Mouse (Mus musculus): ENCODE data around the gene Sox6.
"Not testable (repeated sequence)": the region's sequence is repeated elsewhere in the genome, so short reads cannot be mapped to it uniquely, and the experiment has no call there.

The Sox6 gene

DNA sequence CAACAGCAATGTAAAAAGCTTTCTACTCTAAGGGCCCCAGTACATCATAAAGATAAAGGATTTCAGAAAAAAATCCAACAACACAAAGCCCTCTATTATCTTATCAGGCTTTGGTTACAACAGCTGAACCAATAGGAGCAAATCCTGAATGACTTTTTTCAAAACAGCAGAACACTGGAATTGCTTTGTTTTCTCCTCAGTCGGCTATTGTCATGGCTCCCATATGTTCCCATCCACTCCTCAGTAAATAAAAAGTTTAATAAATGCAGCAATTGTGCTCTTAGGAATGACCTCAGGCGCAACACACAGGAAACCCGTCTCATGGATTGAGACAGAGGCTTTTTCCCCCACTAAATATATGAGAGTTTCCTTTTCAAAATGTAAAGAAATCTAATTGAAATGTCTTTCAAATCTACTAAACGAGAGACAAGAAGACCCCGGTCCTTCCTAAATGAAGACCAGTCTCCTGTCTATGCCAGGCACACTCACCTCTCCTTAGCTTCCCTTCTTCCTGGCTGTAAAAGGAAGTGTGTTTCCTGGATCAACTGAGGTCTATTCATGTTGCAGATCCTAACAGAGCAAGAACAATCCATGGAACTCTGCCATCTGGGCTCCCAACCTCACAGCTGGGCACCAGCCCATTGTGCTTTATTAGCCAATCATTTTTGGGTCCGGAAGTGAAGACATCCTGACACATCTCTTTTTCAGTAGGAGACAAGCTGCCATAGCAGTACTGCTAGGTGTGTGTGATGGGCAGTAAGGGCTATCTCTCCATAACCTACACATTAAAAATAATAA, 369.2 kb downstream of the Sox6 start:
- intact Hi-C loops (cut with DNase I): no loop called here

GRCm38 (mm10) chr7:115666686-115667382, 371.8 kb downstream of the Sox6 start:
- intact Hi-C loops (cut with DNase I): no loop called here

- intact Hi-C loops (cut with DNase I): no loop called here
These were observed 375.2 kb downstream of the Sox6 start for GRCm38 (mm10) chr7:115663399-115663798.

GRCm38 (mm10) chr7:115662121-115662520, 376.5 kb downstream of the Sox6 start:
- intact Hi-C loops (cut with DNase I): no loop called here

DNA sequence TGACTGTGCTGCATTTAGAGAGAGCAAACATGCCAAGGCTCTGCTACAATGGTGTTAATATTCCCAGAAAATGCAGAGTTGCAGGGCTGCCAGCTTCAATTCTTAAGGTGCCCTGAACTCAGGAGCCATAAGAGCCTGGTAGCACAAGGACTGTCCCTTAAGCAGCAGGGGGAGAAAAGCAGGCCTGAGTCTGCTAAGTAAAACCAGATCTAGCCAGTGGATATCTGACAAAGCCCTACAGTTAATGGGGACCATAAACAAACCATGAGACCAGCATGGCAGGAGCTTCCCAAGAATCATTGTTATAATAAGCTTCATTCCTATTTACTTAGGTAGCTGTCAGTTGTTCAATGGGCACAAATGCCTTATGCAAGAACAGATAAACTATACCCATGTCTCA, 391.9 kb downstream of the Sox6 start:
- intact Hi-C loops (cut with DNase I): no loop called here

DNA sequence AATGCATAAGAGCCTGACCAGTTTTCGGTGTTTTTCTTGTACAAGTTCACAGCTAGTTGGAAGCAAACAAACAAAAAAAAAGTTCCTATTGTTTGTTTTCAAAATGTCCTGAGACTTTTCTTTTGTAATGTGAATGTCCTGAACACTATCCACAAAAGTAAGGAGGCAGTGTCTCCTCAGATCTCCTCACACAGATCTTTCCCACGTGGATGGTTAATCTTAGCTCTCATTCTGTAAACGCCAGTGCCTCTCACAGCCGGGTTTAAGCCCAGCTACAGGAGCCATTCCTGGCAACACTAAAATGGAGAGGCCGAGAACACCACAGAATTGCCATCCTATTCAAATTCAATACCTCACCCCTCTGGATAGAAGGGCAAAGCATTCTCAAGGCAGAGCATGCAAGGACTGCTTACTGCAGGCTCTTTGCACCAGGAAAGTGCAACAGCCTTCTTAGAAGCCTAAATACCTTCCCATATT, 392.6 kb downstream of the Sox6 start:
- intact Hi-C loops (cut with DNase I): no loop called here

GRCm38 (mm10) chr7:115645272-115645970, 393.2 kb downstream of the Sox6 start:
- intact Hi-C loops (cut with DNase I): no loop called here

DNA sequence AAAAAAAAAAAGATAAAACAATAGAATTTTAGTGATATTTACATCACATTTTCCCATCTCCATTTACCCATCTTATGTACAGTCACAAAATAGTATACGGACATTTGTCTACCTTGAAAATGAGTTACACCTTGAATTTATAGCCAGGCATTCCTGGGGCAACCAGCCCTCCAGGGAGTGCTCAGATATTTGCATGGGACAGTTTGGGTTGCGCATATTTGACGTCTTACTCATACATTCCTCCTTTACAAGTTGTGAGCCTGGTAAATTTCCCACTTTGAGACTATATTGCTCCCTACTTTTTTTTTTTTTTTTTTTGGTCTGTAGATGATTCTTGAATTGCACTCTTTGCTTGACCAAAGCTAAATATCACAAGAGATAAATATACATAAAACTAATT, 407.9 kb downstream of the Sox6 start:
- intact Hi-C loops (cut with DNase I): no loop called here

DNA sequence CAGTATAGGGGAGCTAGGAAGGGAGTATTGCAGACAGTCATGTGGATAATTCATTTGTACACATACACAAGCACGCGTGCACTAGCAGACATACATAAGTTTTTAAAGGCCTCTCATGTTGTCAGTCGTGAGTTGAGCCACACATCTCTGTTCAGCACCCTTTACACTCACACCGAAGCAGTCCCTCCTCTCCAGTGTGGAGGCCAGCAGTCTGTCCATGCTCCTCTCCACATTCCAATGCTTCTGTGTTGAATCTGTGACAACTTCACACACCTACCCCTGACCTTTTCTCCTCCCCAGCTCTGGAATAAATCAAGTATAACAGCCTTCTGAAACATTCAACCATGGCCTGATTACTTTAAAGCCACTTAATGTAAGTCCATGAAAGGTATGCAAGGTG, 408.3 kb downstream of the Sox6 start:
- intact Hi-C loops (cut with DNase I): no loop called here

DNA sequence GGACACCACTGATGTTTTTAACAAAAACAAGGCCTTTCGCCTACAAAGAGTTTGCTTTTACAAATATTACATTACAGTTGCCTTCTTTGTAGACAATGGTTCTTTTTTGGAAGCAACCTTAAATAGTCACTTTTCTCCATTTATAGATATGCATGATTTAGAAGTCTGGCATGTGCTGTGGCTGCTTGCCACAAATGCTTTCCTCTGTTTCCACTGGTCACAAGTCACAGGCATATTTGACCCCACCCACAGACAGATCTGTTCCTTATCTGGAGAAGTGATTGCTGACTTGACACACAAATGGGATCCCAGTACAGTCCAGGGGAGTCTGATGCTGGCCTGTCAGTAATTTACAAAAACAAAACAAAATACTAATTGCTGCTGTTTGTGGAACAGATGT, 409.8 kb downstream of the Sox6 start:
- intact Hi-C loops (cut with DNase I): no loop called here

GRCm38 (mm10) chr7:115625956-115626355, 412.6 kb downstream of the Sox6 start:
- intact Hi-C loops (cut with DNase I): no loop called here

- intact Hi-C loops (cut with DNase I): no loop called here
These were observed 413.6 kb downstream of the Sox6 start for GRCm38 (mm10) chr7:115624907-115625552.

DNA sequence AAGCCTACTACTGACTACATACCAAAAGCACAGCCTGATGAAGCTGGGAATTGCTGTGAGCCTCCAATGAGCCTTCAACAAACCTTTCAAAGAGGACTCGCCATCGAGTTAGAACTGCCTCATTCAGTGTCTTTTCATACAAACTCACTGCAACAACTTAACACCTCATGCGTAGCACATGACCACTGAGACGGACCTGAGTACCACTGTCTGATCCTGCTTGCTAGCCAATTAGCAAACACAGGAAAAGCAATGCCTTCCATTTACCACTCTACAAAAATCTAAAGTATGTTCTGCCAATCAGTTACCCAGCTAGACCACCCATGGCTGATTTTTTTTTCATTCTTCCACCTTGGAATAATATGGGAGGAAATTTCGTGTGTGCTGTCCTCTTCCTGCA, 414.1 kb downstream of the Sox6 start:
- intact Hi-C loops (cut with DNase I): no loop called here

DNA sequence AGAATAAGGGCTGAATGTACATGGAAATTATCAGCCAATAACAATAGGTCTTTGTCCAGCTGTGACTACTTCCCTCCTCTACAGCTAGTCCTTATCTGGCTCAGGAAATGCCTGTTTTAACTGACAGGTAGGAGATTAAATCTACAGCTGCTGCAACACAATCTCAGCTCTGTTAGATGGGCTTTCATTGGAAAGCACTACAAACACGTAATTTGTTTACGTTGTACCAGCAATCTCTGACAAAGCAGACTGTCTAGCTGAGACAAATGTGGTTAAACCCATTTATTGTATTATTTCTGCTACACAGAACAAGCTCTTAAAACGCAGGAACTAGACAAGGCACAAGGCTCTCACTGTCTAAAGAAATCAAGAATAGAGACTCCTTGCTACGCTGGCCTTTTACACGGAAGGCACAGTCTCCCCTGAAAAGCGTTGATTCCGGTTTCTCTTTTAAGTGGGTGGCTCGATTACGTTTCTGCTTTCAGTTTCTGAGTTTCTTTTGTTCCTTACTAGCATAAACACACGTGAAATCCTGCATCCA, 422.8 kb downstream of the Sox6 start:
- intact Hi-C loops (cut with DNase I): no loop called here

DNA sequence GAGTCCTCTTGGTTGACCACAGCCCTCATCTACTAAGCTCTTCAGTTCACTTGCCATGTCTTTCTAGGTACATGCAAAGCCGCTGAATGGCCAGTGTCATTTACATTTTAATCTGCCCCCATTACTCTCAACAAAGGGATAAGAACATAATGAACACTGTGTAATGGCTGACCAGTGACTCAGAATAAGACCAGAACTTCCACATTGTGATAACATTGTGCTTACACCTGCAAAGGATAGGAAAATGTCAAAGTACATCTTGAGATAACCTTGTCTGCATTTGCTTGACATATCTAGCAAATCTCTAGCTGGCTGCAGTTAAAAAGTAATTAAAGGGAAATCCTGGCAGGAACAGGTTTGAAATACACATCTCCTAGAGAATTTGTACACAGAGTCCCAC, 431.1 kb downstream of the Sox6 start:
- intact Hi-C loops (cut with DNase I): no loop called here

GRCm38 (mm10) chr7:115606125-115606524, 432.5 kb downstream of the Sox6 start:
- intact Hi-C loops (cut with DNase I): not testable (repeated sequence)

- intact Hi-C loops (cut with DNase I): no loop called here
These were observed 433.7 kb downstream of the Sox6 start for GRCm38 (mm10) chr7:115604883-115605282.

GRCm38 (mm10) chr7:115597376-115597775, 441.2 kb downstream of the Sox6 start:
- intact Hi-C loops (cut with DNase I): no loop called here

DNA sequence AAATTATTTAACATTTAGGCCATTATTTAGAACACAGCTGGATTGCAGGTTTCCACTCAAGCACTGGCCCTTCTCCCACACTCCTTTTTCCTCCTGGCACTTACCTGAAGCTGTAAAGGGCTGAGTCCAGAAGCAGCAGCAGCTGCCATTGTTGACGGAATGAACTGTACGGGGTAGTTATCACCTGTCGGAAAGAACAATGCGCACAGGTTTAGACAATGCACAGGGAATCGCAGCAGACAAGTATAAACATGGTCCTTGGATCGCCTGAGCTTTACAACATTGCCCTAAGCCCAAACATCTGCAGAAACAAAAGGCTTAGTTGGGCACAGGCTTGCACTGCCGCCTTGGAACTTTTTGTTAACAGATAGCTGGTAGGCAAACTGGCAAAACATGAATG, 458.1 kb downstream of the Sox6 start:
- intact Hi-C loops (cut with DNase I): no loop called here

- intact Hi-C loops (cut with DNase I): no loop called here
These were observed 458.8 kb downstream of the Sox6 start for GRCm38 (mm10) chr7:115579826-115580225.

GRCm38 (mm10) chr7:115576387-115576786, 462.2 kb downstream of the Sox6 start:
- intact Hi-C loops (cut with DNase I): no loop called here
